Mouse (Mus musculus) intestine, embryonic 14.5 days (tissue): ENCODE data around the gene Zic3. TPM values are rescaled to one million over a fixed set of nuclear protein-coding genes. Genes with fewer than 3 reads are reported as not detected.

Experiments used
- ATAC-seq: fragments of 200-750 bp; cut with Nextera tagmentation; replicated peaks from 2 replicates; pipeline ENCODE4 v1.8.0; 2017; ENCODE audit warnings: low read depth, moderate number of reproducible peaks, moderate TSS enrichment, moderate library complexity; ENCODE audit not compliant: low FRiP score, low TSS enrichment
- DNase-seq: peaks from one replicate; pipeline ENCODE4 v3.0.0-alpha.2; 2018; ENCODE audit warnings: low spot score
- H3K27ac ChIP-seq: fragments of 300-500 bp; sonication (generic); 2 replicates; pipeline ENCODE4 v1.5.1; 2014; ENCODE audit warnings: low read depth, mild to moderate bottlenecking, control low read depth
- H3K27me3 ChIP-seq: fragments of 300-500 bp; sonication (generic); replicated peaks from 2 replicates; pipeline ENCODE4 v1.6.1; 2014; ENCODE audit warnings: low read length, control low read depth; ENCODE audit not compliant: control insufficient read depth, insufficient read depth
- H3K36me3 ChIP-seq: fragments of 300-500 bp; sonication (generic); 2 replicates; pipeline ENCODE4 v1.6.1; 2014; ENCODE audit warnings: low read length, control low read depth; ENCODE audit not compliant: control insufficient read depth, insufficient read depth
- H3K4me1 ChIP-seq: fragments of 300-500 bp; sonication (generic); replicated peaks from 2 replicates; pipeline ENCODE4 v1.6.1; 2014; ENCODE audit warnings: low read length, control low read depth, mixed read lengths; ENCODE audit not compliant: control insufficient read depth, insufficient read depth
- H3K4me2 ChIP-seq: fragments of 300-500 bp; sonication (generic); 2 replicates; pipeline ENCODE4 v1.6.1; 2014; ENCODE audit warnings: low read length
- H3K4me3 ChIP-seq: fragments of 300-500 bp; sonication (generic); 2 replicates; pipeline ENCODE4 v1.5.1; 2014; ENCODE audit warnings: low read depth, low read length, control low read depth, mixed read lengths
- H3K9ac ChIP-seq: fragments of 300-500 bp; sonication (generic); 2 replicates; pipeline ENCODE4 v1.6.1; 2014; ENCODE audit warnings: mild to moderate bottlenecking, low read length
- H3K9me3 ChIP-seq: fragments of 300-500 bp; sonication (generic); 2 replicates; pipeline ENCODE4 v1.6.1; 2016; ENCODE audit warnings: low read length, control low read depth; ENCODE audit not compliant: control insufficient read depth
- WGBS: fragments of 180-500 bp; shearing (Covaris S2); extraction: QIAGEN DNeasy Blood & Tissue Kit; methylation state at CpG from one replicate; pipeline ENCODE4 v1.1.7; 2014; 5-methylcytosine and 5-hydroxymethylcytosine counted together
- polyA plus RNA-seq: library from polyadenylated mRNA; unstranded; fragments of >200 nt; fragmentation: Nextera tagmentation; extraction: Ambion mirVana; gene quantifications from 2 replicates; pipeline ENCODE4 v1.2.1, GENCODE M21; 2014

The Zic3 gene
- polyA plus RNA-seq, 1 experiment from 2014 or later: not detected

- Histone ChIP-seq H3K27me3 (peaks cover 94% of the 10 kb centered on the region), H3K4me3 (no peak overlapping the region), H3K9ac (no peak overlapping the region), H3K4me2 (no peak overlapping the region), H3K36me3 (no peaks in the 10 kb centered on the region), H3K4me1 (no peaks in the 10 kb centered on the region), H3K27ac (no peak overlapping the region), H3K9me3 (no peaks in the 10 kb centered on the region)
- WGBS: 9% methylated on average over 22 of the region's 22 CpGs
- DNase-seq (peak; percentile 54), ATAC-seq (no peak)
Measured at GRCm38 (mm10) chrX:58033521-58033920, 11.0 kb downstream of the Zic3 start.

DNA sequence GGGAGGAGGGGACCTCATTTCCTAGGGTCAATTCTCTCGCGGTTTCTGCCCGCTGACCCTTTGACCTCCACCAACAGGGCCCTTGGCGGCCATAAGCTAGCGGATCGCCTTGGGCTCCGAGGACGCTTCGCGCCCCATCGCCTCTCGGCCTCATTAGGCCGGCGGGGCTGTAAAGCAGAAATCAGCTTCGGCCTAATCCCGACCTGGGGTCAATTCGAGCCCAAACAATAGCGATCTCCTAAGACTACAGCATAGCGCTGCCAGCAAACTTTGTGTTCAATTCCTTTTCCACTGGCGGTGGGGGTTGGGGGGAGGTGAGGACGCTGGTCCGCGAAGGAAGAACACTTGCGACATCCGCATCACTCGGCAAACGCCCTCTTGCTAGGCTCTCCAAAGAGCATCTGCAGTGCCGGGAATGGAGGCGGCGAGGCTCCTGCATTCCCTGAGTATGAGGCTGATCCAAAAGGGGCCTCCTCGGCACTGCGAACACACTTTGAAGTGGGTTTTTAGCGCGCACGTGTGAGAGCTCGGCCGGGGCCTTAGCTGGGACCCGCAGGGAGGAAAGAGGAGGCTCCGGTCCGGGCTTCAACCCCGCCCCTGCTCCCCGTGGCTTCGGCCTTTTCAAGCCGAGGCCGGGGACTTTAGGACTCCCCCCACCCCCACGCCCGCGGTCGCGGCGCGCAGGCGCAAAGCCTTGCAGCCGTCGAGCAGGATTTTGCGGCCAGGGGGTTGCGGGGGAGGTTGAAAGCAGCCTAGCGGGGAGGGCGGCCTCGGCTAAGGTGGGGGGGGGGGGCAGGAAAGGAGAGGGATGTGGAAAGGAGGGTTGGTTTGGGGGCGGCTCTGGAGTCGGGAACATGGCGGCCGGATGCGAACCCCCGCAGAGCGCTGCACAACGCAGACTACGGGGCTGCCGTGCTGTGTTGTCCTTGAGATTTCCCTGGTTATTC lies 15.8 kb downstream of the Zic3 start:
- peak; percentile 52 for DNase-seq
- Histone ChIP-seq H3K36me3 (no peaks in the 10 kb centered on the region), H3K27me3 (peaks cover 81% of the 10 kb centered on the region), H3K4me1 (no peaks in the 10 kb centered on the region), H3K9me3 (no peaks in the 10 kb centered on the region), H3K4me3 (peak overlapping the region; percentile 25), H3K27ac (no peak overlapping the region), H3K9ac (no peak overlapping the region), H3K4me2 (peak overlapping the region; percentile 43)
- WGBS: 17% methylated on average over 66 of the region's 70 CpGs
- ATAC-seq: no peak

GRCm38 (mm10) chrX:58039703-58040102 lies 17.2 kb downstream of the Zic3 start:
- Histone ChIP-seq H3K27me3 (peaks cover 68% of the 10 kb centered on the region), H3K4me2 (no peak overlapping the region), H3K9ac (no peak overlapping the region), H3K4me1 (no peaks in the 10 kb centered on the region), H3K36me3 (no peaks in the 10 kb centered on the region), H3K9me3 (no peaks in the 10 kb centered on the region), H3K27ac (no peak overlapping the region), H3K4me3 (no peak overlapping the region)
- no peak for DNase-seq
- WGBS: 31% methylated on average over 4 of the region's 4 CpGs
- no peak for ATAC-seq

- Histone ChIP-seq H3K9ac (no peak overlapping the region), H3K4me3 (no peak overlapping the region), H3K27me3 (peaks cover 49% of the 10 kb centered on the region), H3K4me1 (no peaks in the 10 kb centered on the region), H3K9me3 (no peaks in the 10 kb centered on the region), H3K4me2 (no peak overlapping the region), H3K36me3 (no peaks in the 10 kb centered on the region), H3K27ac (no peak overlapping the region)
- DNase-seq (no peak), ATAC-seq (no peak)
- WGBS: 57% methylated on average over 3 of the region's 3 CpGs
Measured at GRCm38 (mm10) chrX:58041865-58042264, 19.4 kb downstream of the Zic3 start.

DNA sequence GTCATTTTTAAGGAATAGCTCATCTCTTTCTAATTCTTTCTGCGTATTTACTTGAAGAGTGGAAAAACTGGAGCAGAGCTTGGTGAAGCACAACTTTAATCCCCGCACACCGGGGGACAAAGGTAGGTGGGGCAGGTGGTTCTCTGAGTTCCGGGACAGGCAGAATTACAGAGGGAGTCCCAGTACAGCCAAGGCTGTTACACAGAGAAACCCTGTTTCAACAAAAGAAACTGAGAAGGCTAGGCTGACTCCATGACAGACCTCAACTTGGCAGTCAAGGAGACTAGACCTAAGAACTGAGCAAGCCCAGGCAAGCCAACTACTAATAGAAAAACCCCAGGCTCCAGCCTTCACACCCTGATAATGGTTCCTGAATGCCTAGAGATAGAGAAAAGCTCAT lies 20.0 kb downstream of the Zic3 start:
- no peak overlapping the region for H3K27ac ChIP-seq
- 81% methylated on average over 4 of the region's 4 CpGs for WGBS

More for the DNA sequence above, 20.0 kb downstream of the Zic3 start:
- ATAC-seq (no peak), DNase-seq (no peak)
- Histone ChIP-seq H3K9me3 (no peaks in the 10 kb centered on the region), H3K9ac (no peak overlapping the region), H3K4me2 (no peak overlapping the region), H3K4me1 (no peaks in the 10 kb centered on the region), H3K4me3 (no peak overlapping the region), H3K27me3 (peaks cover 44% of the 10 kb centered on the region), H3K36me3 (no peaks in the 10 kb centered on the region)
